Mouse (Mus musculus) G1E (cell line): ENCODE measurements at regions not wholly inside any gene's neighbourhood (a gene's known extent, or its start where the extent isn't known, plus 50 kb on each side); places are given as distances from the start of the nearest gene placed in this dataset.
A peak's percentile ranks its signal among the peaks of the same experiment; 100 is the strongest.

Source experiments
- ATAC-seq: 2 replicates; pipeline ENCODE4 v1.8.0; 2016; ENCODE audit warnings: mild to moderate bottlenecking; ENCODE audit not compliant: insufficient number of reproducible peaks, poor library complexity, low FRiP score, severe bottlenecking; ENCODE audit errors: extremely low read depth
- DNase-seq: peaks from one replicate; pipeline ENCODE4 v3.0.0; 2012; ENCODE audit warnings: low spot score
- H3K27me3 ChIP-seq: 2 replicates; pipeline ENCODE4 v1.6.1; 2012; ENCODE audit warnings: mild to moderate bottlenecking, low read length, inconsistent platforms; ENCODE audit not compliant: insufficient read depth
- H3K36me3 ChIP-seq: replicated peaks from 2 replicates; pipeline ENCODE3; 2012; ENCODE audit warnings: mild to moderate bottlenecking, inconsistent platforms
- H3K4me1 ChIP-seq: 2 replicates; pipeline ENCODE4 v1.6.1; 2012; ENCODE audit warnings: low read depth, low read length, inconsistent platforms, mixed read lengths; ENCODE audit not compliant: insufficient read depth
- H3K4me3 ChIP-seq: 2 replicates; pipeline ENCODE4 v1.5.1; 2012; ENCODE audit warnings: low read depth, mild to moderate bottlenecking, inconsistent platforms, low read length, moderate library complexity, mixed read lengths
- H3K9me3 ChIP-seq: replicated peaks from 2 replicates; pipeline ENCODE4 v1.6.1; 2012; ENCODE audit warnings: inconsistent platforms
- CTCF ChIP-seq: IDR thresholded peaks from 2 replicates; pipeline ENCODE4 v1.5.1; 2012; ENCODE audit warnings: low read depth, low read length, inconsistent platforms, mixed read lengths
- GATA1 ChIP-seq: IDR thresholded peaks from 2 replicates; pipeline ENCODE4 v1.6.1; 2012; ENCODE audit warnings: borderline replicate concordance, low read length, inconsistent platforms, mixed read lengths
- GATA2 ChIP-seq: IDR thresholded peaks from 2 replicates; pipeline ENCODE4 v1.6.1; 2012; ENCODE audit warnings: low read depth, low read length, inconsistent platforms, borderline replicate concordance
- POLR2AphosphoS5 ChIP-seq: IDR thresholded peaks from 2 replicates; pipeline ENCODE4 v1.6.1; 2012; ENCODE audit warnings: low read depth, low read length, inconsistent platforms; ENCODE audit not compliant: insufficient replicate concordance
- TAL1 ChIP-seq: conservative IDR thresholded peaks from 2 replicates; pipeline ENCODE4 v1.6.1; 2012; ENCODE audit warnings: low read depth, low read length, inconsistent platforms, mixed read lengths

DNA sequence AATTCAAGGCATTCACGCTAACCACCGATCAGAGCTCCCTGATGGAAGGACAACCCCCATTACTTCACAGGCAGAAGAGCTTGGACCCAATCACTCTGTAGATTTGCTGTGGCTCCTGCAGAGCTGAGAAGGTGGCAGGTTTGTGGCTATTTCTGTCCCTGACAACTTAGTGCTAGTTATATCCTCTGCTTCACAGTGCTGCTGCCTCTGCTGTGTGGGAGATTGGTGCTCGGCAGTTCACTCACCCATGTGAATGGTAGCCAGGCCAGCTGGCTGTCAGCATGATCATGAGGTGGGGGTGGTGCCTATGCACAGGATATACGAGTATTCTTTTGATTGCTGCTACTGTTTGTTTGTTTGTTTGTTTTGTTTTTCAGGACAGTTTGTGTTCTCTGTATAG, 113.9 kb downstream of the Gm10131 start:
- ATAC-seq (no peak), DNase-seq (no peak)
- no peak overlapping the region for H3K4me3 ChIP-seq
- TF ChIP-seq POLR2AphosphoS5 = no peak
- no peak for TF ChIP-seq GATA1
- no peak for TF ChIP-seq CTCF
- TF ChIP-seq TAL1 = no peak
- TF ChIP-seq GATA2 = no peak
- H3K4me1 ChIP-seq = peaks cover 28% of the 10 kb centered on the region
- no peaks in the 10 kb centered on the region for H3K9me3 ChIP-seq
- H3K36me3 ChIP-seq = no peaks in the 10 kb centered on the region
- H3K27me3 ChIP-seq = no peaks in the 10 kb centered on the region

DNA sequence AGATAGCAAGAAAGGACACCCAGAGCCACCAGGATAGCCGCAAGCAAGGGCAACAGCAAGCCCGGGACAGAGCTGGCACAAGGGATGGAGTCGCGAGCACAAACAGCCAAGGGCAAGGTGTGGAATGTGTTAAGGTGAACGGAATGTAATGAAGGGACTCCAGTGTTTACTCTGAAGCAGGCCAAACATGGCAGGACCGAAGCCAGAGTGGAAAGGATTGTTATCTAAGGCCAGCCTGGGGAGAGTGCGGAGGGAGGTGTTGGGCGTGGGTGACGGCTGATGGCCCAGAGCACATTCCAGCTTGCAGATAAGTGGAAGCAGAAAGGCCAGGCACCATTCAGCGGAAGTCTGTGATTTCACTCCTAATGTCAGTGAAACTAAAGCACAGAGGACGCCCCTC, 118.6 kb downstream of the Gm10131 start:
- DNase-seq (peak; percentile 43), ATAC-seq (peak; percentile 61)
- Histone ChIP-seq H3K4me1 (peaks cover 51% of the 10 kb centered on the region), H3K27me3 (peaks cover under 1% of the 10 kb centered on the region; the same call in 1 of the 2 replicates), H3K9me3 (no peaks in the 10 kb centered on the region), H3K4me3 (peak overlapping the region; percentile 51; the same call in 1 of the 2 replicates), H3K36me3 (no peaks in the 10 kb centered on the region)
- no peak for TF ChIP-seq GATA1
- no peak for TF ChIP-seq GATA2
- no peak for TF ChIP-seq TAL1
- no peak for TF ChIP-seq POLR2AphosphoS5
- TF ChIP-seq CTCF = no peak

DNA sequence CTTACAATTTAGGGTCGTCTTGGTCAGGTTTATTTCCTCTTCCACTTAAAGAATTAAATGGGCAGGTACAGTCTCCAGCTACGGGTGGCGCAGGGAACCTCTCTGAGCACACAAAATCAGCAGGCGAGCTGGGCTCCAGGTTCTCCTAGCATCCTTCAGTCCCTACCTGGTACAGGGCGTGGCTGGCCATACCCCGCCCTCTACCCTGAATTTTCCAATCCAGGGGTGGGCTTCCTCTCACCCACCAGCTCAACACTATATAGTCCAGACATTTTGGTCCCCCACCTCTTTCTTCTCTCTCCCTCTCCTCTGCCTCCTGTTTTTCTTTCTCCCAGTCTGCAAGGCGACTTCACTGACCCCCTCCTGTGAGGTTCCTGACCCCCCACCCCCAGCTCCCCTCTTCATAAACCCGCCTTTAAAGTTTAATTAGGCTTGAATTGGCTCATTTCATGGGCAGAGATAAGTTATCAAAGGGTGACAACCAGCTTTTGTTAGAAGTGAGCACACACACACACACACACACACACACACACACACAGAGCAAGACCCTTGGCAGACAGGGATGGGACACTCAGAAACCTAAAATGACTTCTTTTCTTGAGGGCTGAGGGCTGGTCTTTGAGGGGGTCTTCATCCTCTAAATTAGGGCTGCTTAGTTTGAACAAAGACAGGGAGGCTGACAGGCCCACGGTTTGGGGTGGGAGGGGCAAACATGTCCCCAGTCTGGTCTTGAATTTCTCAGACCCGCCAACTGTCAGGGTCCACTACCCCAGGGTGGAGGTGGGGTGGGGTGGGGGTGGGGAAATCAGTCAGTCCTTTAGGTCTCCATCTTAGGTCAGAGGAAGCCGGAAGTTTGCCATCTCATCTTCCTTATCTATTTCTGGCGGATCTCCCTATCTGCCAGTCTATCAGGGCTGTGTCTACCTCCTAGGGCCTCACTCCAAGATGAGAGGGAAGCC, 119.3 kb downstream of the Gm10131 start:
- DNase-seq (peak; percentile 26), ATAC-seq (no peak; the same call in 1 of the 2 replicates)
- Histone ChIP-seq H3K4me3 (peak overlapping the region; percentile 51; the same call in 1 of the 2 replicates), H3K4me1 (peaks cover 47% of the 10 kb centered on the region), H3K27me3 (peaks cover 5% of the 10 kb centered on the region), H3K36me3 (no peaks in the 10 kb centered on the region), H3K9me3 (no peaks in the 10 kb centered on the region)
- TF ChIP-seq CTCF (no peak), GATA2 (no peak), POLR2AphosphoS5 (no peak), TAL1 (no peak), GATA1 (no peak)

DNA sequence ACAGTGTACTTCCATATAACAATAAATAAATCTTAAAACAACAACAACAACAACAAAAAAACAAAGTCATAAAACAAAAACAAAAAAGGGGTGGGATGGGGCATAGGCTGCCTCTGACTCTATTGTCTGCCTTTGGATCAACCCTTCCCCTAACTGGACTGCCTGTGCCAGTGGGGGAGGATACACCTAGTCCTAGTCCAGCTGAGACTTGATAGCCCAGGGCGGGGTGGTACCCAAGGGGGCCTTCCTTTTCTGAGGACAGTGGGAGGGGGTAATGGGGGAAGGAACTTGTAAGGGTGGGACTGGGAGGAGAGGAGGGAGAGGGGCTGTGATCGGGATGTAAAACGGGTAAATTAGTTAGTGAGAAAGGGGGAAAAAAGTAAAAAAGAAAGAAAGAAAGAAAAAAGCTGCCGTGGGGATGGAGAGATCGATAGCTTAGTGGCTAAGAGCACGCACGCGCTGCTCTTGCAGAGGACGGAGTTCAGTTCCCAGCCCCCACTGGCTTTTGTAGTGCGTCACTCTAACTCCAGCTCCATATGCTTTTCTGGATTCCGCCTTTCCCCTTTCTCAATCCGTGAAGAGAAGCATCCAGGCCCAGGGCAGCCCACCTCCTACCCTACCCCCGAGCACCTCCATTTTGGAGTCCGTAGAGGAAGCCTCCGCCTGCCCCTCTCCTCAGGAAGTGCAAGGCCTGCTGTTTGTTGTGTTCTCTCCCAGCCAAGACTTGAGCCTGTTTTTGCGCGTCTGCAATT, 120.2 kb downstream of the Gm10131 start:
- TF ChIP-seq GATA2 (no peak), POLR2AphosphoS5 (no peak), TAL1 (no peak), GATA1 (no peak), CTCF (no peak)
- H3K4me1 ChIP-seq = peaks cover 47% of the 10 kb centered on the region
- ATAC-seq = no peak

DNA sequence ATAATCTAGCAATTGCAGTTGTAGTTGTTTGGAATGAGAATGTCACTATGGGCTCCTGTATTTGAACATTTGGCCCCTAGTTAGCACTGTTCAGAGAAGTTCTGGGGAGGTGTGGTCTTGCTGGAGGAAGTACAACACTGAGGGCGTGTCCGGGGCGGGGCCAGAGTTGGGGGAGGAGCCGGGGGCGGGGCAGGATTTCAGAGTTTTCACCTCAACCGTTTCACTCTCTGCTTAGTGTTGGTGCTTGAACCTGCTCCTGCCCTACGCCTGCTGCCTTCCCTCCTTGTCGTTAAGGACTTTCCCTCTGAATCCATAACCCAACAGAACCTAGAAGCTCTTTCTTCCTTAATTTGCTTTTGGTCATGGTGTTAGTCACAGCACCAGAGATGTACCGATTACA, 121.5 kb downstream of the Gm10131 start:
- TF ChIP-seq TAL1 (no peak), POLR2AphosphoS5 (no peak), CTCF (no peak), GATA2 (no peak), GATA1 (no peak)
- no peaks in the 10 kb centered on the region for H3K36me3 ChIP-seq
- ATAC-seq (no peak), DNase-seq (peak; percentile 11)
- no peak overlapping the region for H3K4me3 ChIP-seq
- peaks cover 51% of the 10 kb centered on the region for H3K4me1 ChIP-seq
- H3K27me3 ChIP-seq = peaks cover 5% of the 10 kb centered on the region
- no peaks in the 10 kb centered on the region for H3K9me3 ChIP-seq

More for the DNA sequence above, 120.2 kb downstream of the Gm10131 start:
- H3K27me3 ChIP-seq = peaks cover 5% of the 10 kb centered on the region
- H3K36me3 ChIP-seq = no peaks in the 10 kb centered on the region
- DNase-seq = no peak
- no peaks in the 10 kb centered on the region for H3K9me3 ChIP-seq
- no peak overlapping the region for H3K4me3 ChIP-seq

GRCm38 (mm10) chr8:33987755-33988104, 123.8 kb downstream of the Gm10131 start:
- peaks cover 34% of the 10 kb centered on the region for H3K4me1 ChIP-seq
- DNase-seq = no peak
- H3K27me3 ChIP-seq = peaks cover 5% of the 10 kb centered on the region
- no peaks in the 10 kb centered on the region for H3K9me3 ChIP-seq
- no peak overlapping the region for H3K4me3 ChIP-seq
- TF ChIP-seq CTCF = no peak
- no peak for TF ChIP-seq TAL1
- TF ChIP-seq GATA1 = no peak
- TF ChIP-seq POLR2AphosphoS5 = no peak
- no peak for TF ChIP-seq GATA2
- no peak for ATAC-seq
- H3K36me3 ChIP-seq = no peaks in the 10 kb centered on the region
